Mouse (Mus musculus): ENCODE data around the gene Lce1h. TPM values are rescaled to one million over a fixed set of nuclear protein-coding genes. Genes with fewer than 3 reads are reported as not detected.

Lce1h gene
- polyA plus RNA-seq (2015; fragmentation: Nextera tagmentation; extraction: Ambion mirVana): not detected in 2 replicates

DNA sequence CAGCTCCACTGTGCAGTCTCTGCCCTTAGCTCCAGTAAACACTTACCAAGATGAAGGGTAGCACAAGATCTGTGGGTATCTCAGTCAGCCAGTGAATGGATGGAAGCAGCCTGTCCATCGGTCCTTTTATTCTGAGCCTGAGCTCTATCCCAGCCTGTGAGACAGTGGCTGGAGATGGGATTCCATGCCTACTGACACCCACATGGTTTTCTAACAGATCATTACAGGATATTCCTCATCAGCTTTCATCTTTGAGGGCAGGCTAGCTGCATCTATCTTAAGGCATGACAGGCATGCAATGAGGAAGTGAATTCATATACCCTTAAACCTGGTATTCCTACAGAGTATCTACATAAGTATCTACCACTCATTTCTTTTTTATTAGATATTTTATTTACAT is at the start of gene Lce1h:
Lce1h (minus strand) TSS at position 101 of the 400 bp plus-strand sequence.
- H3K27me3 ChIP-seq: no peaks in the 10 kb centered on the region
- no peak within 1 kb of the TSS for H3K4me2 ChIP-seq
- H3K4me3 ChIP-seq: no peak within 1 kb of the TSS
- H3K9me3 ChIP-seq (replicated peaks): no peaks in the 10 kb centered on the region
- H3K27ac ChIP-seq: no peak within 1 kb of the TSS
- 83% methylated on average over 1 of the region's 1 CpGs for WGBS
- no peak within 1 kb of the TSS for H3K9ac ChIP-seq
- no peak for ATAC-seq (replicated peaks; ENCODE audit: insufficient number of reproducible peaks, insufficient read depth, low FRiP score, low read depth)
- no peaks in the 10 kb centered on the region for H3K36me3 ChIP-seq
- H3K4me1 ChIP-seq (replicated peaks): no peaks in the 10 kb centered on the region

DNA sequence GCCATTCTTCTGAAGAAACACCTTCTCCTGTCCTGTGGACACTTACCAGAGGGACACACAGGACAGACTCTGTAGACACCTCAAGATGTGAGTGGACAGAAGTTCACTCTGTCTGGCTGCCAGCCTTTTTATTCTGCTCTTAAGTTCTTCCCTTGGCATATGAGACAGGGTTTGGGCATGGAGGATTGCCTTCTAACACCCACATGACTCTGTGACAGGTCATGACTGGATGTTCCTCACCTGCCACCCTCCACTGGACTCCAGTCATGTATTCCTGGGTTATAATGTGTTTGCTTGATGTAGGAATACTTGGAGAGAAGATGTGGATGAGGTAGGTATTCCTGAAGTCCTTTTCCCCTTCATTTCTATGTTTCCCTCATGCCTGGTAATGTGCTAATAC is 42.9 kb upstream of the Lce1h start, which contains the start of gene Lce1k:
Lce1k (minus strand) TSS at position 101 of the 400 bp plus-strand sequence.
- Histone ChIP-seq H3K9me3 (replicated peaks) (no peaks in the 10 kb centered on the region), H3K4me2 (no peak within 1 kb of the TSS), H3K27me3 (no peaks in the 10 kb centered on the region), H3K9ac (no peak within 1 kb of the TSS), H3K4me3 (no peak within 1 kb of the TSS), H3K27ac (no peak within 1 kb of the TSS), H3K36me3 (no peaks in the 10 kb centered on the region), H3K4me1 (replicated peaks) (no peaks in the 10 kb centered on the region)
- ATAC-seq (replicated peaks; ENCODE audit: insufficient number of reproducible peaks, insufficient read depth, low FRiP score, low read depth): no peak

DNA sequence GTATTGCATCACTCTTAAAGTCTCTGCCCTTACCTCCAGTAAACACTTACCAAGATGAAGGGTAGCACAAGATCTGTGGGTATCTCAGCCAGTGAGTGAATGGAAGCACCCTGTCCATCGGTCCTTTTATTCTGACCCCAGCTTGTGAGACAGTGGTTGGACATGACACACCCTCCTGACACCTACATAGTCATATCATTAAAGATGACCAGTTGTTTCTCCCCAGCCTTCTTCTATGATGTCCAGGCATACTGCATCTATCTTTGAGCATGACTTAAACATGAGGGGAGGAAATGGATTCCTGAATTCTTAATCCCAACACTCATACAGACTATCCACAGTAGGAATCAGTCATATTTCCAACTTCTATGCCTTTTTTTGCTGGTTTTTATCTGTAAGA is 25.5 kb upstream of the Lce1h start, which contains the start of gene Lce1j:
Lce1j (minus strand) TSS at position 101 of the 400 bp plus-strand sequence.
- no peaks in the 10 kb centered on the region for H3K27me3 ChIP-seq
- no peak within 1 kb of the TSS for H3K4me3 ChIP-seq
- whole genome bisulfite sequencing: 72% methylated on average over 1 of the region's 1 CpGs
- no peaks in the 10 kb centered on the region for H3K9me3 ChIP-seq (replicated peaks)
- H3K9ac ChIP-seq: no peak within 1 kb of the TSS
- no peaks in the 10 kb centered on the region for H3K4me1 ChIP-seq (replicated peaks)
- no peak for ATAC-seq (replicated peaks; ENCODE audit: insufficient number of reproducible peaks, insufficient read depth, low FRiP score, low read depth)
- H3K4me2 ChIP-seq: no peak within 1 kb of the TSS
- H3K27ac ChIP-seq: no peak within 1 kb of the TSS
- no peaks in the 10 kb centered on the region for H3K36me3 ChIP-seq

DNA sequence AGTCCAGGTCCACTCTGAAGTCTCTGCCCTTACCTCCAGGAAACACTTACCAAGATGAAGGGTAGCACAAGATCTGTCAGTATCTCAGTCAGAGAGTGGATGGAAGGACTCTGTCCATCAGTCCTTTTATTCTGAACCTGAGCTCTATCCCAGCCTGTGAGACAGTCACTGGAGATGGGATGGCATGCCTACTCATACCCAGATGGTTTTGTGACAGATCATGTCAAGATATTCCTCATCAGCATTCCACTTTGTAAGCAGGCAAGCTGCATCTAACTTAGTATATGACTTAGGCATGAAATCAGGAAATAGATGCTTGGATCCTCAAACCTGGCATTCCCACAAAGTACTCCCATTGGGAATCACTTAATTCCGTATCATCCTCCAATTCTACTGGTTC is 13.9 kb upstream of the Lce1h start, which contains the start of gene Lce1i:
Lce1i (minus strand) TSS at position 101 of the 400 bp plus-strand sequence.
- no peak within 1 kb of the TSS for H3K9ac ChIP-seq
- no peak within 1 kb of the TSS for H3K27ac ChIP-seq
- no peaks in the 10 kb centered on the region for H3K36me3 ChIP-seq
- H3K27me3 ChIP-seq: no peaks in the 10 kb centered on the region
- no peak within 1 kb of the TSS for H3K4me2 ChIP-seq
- H3K4me1 ChIP-seq (replicated peaks): no peaks in the 10 kb centered on the region
- WGBS: 65% methylated on average over 1 of the region's 1 CpGs
- no peak within 1 kb of the TSS for H3K4me3 ChIP-seq
- ATAC-seq (replicated peaks; ENCODE audit: insufficient number of reproducible peaks, insufficient read depth, low FRiP score, low read depth): no peak
- H3K9me3 ChIP-seq (replicated peaks): no peaks in the 10 kb centered on the region

DNA sequence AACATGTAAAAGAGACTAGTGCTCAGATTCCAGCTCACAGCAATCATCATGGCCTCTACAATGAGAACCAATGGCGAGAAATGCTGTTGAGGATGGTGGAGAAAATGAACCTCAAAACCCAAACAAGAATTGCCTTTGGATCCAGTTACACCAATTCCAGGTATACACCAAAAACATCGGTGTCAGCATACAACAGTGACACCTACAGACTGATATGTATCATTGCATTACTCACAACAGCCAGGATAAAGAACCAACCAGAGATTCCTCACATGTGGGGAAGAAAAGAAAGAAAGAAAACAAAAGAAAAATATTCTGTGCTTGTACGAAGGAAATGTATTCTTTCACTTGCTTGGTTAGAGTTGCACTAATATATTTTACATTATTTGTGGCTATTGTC is 6.7 kb upstream of the Lce1h start:
- Histone ChIP-seq H3K36me3 (no peaks in the 10 kb centered on the region), H3K4me3 (no peak overlapping the region), H3K4me2 (no peak overlapping the region), H3K4me1 (replicated peaks) (no peaks in the 10 kb centered on the region), H3K9me3 (replicated peaks) (no peaks in the 10 kb centered on the region), H3K27ac (no peak overlapping the region), H3K9ac (no peak overlapping the region), H3K27me3 (no peaks in the 10 kb centered on the region)
- no peak for ATAC-seq (replicated peaks; ENCODE audit: insufficient number of reproducible peaks, insufficient read depth, low FRiP score, low read depth)
- 15% methylated on average over 3 of the region's 3 CpGs for WGBS

DNA sequence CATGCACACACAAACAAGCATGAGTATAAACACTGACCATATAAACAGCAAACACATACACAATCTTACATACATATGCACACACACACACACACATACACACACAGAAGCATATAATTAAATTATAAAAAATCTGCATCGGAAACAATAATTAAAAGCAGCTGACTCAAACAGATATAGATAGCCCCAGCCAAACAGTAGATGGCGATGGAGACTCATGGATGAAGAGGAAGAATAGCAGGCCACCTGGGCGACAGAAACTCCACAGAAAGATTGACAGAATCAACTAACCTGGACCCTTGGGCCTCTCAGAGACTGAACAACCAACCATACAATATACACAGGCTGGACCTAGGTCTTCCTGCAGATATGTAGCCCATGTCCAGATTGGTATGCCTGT is 11.7 kb downstream of the Lce1h start:
- H3K4me3 ChIP-seq: no peak overlapping the region
- no peak for ATAC-seq (replicated peaks; ENCODE audit: insufficient number of reproducible peaks, insufficient read depth, low FRiP score, low read depth)

DNA sequence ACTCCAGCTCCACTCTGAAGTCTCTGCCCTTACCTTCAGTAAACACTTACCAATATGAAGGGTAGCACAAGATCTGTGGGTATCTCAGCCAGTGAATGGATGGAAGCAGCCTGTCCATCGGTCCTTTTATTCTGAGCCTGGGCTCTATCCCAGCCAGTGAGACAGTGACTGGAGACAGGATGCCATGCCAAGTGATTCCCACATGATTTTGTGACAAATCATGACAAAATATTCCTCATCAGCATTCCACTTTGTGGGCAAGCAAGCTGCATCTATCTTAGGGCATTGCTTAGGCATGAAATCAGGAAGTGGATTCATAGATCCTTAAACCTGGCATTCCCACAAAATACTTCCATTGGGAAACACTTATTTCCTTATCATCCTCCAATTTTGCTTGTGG is 12.6 kb downstream of the Lce1h start, which contains the start of gene Lce1g:
Lce1g (minus strand) TSS at position 101 of the 400 bp plus-strand sequence.
- Histone ChIP-seq H3K4me1 (replicated peaks) (no peaks in the 10 kb centered on the region), H3K36me3 (no peaks in the 10 kb centered on the region), H3K9ac (no peak within 1 kb of the TSS), H3K27ac (no peak within 1 kb of the TSS), H3K9me3 (replicated peaks) (no peaks in the 10 kb centered on the region), H3K4me3 (no peak within 1 kb of the TSS), H3K27me3 (no peaks in the 10 kb centered on the region), H3K4me2 (no peak within 1 kb of the TSS)
- 88% methylated on average over 1 of the region's 1 CpGs for WGBS
- no peak for ATAC-seq (replicated peaks; ENCODE audit: insufficient number of reproducible peaks, insufficient read depth, low FRiP score, low read depth)

More for the DNA sequence above, 11.7 kb downstream of the Lce1h start:
- Histone ChIP-seq H3K9me3 (replicated peaks) (no peaks in the 10 kb centered on the region), H3K9ac (no peak overlapping the region), H3K27me3 (no peaks in the 10 kb centered on the region), H3K4me1 (replicated peaks) (no peaks in the 10 kb centered on the region), H3K36me3 (no peaks in the 10 kb centered on the region), H3K27ac (no peak overlapping the region), H3K4me2 (no peak overlapping the region)
- 38% methylated on average over 3 of the region's 3 CpGs for WGBS

DNA sequence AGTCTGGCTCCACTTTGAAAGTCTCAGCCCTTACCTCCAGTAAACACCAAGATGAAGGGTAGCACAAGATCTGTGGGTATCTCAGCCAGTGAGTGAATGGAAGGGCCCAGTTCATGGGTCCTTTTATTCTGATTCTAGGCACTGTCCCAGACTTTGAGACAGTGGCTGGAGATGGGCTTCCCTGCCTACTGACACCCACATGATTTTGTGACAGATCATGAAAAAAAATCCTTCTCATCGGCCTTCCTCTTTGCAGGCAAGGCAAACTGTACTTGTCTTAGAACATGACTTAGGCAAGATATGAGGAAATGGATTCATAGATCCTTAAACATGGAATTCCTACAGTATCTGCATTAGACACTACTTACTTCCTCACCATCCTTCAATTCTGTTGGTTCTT is 25.9 kb downstream of the Lce1h start, which contains the start of gene Gm38119:
Gm38119 (minus strand) TSS at position 101 of the 400 bp plus-strand sequence.
- no peaks in the 10 kb centered on the region for H3K4me1 ChIP-seq (replicated peaks)
- H3K9me3 ChIP-seq (replicated peaks): no peaks in the 10 kb centered on the region
- WGBS: 74% methylated on average over 1 of the region's 1 CpGs
- H3K36me3 ChIP-seq: no peaks in the 10 kb centered on the region
- H3K4me3 ChIP-seq: no peak within 1 kb of the TSS
- H3K27me3 ChIP-seq: no peaks in the 10 kb centered on the region
- H3K27ac ChIP-seq: no peak within 1 kb of the TSS
- H3K4me2 ChIP-seq: no peak within 1 kb of the TSS
- no peak for ATAC-seq (replicated peaks; ENCODE audit: insufficient number of reproducible peaks, insufficient read depth, low FRiP score, low read depth)
- H3K9ac ChIP-seq: no peak within 1 kb of the TSS

DNA sequence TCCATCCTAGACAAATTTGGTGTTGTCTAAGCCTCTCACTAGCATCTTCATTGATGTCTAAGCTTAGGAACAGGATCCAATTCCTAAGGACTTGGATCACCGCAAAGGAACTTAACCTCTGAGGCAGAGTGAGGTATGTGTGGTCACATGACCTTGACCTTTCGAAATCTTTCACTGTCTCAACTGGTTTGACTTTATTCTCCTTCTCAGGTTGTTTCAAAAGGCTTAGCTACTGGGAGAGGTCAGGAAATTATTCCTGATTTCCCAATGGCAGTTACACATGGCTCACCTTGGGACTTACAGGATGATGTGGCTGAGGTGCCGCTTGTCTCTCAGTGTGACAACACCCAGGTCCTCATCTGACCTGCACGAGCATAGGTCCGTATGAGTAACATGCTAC is 42.2 kb downstream of the Lce1h start:
- H3K36me3 ChIP-seq: no peaks in the 10 kb centered on the region
- no peaks in the 10 kb centered on the region for H3K9me3 ChIP-seq (replicated peaks)
- no peak for ATAC-seq (replicated peaks; ENCODE audit: insufficient number of reproducible peaks, insufficient read depth, low FRiP score, low read depth)
- no peak overlapping the region for H3K9ac ChIP-seq
- 77% methylated on average over 5 of the region's 5 CpGs for WGBS
- H3K4me1 ChIP-seq (replicated peaks): no peaks in the 10 kb centered on the region
- no peak overlapping the region for H3K4me2 ChIP-seq
- no peaks in the 10 kb centered on the region for H3K27me3 ChIP-seq
- no peak overlapping the region for H3K4me3 ChIP-seq
- no peak overlapping the region for H3K27ac ChIP-seq

DNA sequence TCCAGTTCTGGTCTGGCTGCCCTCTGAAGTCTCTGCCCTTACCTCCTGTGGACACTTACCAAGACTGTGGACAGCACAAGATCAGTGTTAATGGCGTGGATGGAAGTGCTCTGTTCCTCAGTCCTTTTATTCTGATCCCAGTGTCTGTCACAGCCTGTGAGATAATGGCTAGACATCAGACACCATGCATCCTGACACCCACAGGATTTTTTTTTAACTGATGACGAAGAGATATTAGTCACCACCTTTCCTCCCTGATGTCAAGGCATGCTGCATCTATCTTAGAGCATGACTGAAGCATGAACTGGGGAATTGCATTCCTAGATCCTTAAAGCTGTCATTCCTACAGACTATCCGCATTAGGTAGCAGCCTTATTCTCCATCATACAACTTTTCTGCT is 44.6 kb downstream of the Lce1h start, which contains the start of gene Lce1f:
Lce1f (minus strand) TSS at position 101 of the 400 bp plus-strand sequence.
- Histone ChIP-seq H3K27me3 (no peaks in the 10 kb centered on the region), H3K9me3 (replicated peaks) (no peaks in the 10 kb centered on the region), H3K9ac (no peak within 1 kb of the TSS), H3K4me2 (no peak within 1 kb of the TSS), H3K4me1 (replicated peaks) (no peaks in the 10 kb centered on the region), H3K27ac (no peak within 1 kb of the TSS), H3K4me3 (no peak within 1 kb of the TSS), H3K36me3 (no peaks in the 10 kb centered on the region)
- no peak for ATAC-seq (replicated peaks; ENCODE audit: insufficient number of reproducible peaks, insufficient read depth, low FRiP score, low read depth)
- WGBS: 61% methylated on average over 3 of the region's 3 CpGs

DNA sequence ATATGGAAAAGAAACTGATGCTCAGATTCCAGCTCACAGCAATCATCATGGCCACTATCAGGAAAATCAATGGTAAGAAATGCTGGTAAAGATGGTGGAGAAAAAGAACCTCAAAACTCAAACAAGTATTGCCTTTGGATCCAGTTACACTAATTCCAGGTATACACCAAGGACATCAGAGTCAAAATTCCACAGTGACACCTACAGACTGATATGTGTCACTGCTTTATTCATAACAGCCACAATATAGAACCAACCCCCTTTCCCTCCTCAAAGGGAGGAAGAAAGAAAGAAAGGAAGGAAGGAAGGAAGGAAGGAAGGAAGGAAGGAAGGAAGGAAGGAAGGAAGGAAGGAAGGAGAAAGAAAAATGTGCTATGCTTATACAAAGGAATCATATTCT is 49.7 kb downstream of the Lce1h start:
- no peak overlapping the region for H3K4me2 ChIP-seq
- no peak overlapping the region for H3K4me3 ChIP-seq
- ATAC-seq (replicated peaks; ENCODE audit: insufficient number of reproducible peaks, insufficient read depth, low FRiP score, low read depth): no peak

More for the DNA sequence above, 49.7 kb downstream of the Lce1h start:
- Histone ChIP-seq H3K9me3 (replicated peaks) (no peaks in the 10 kb centered on the region), H3K4me1 (replicated peaks) (no peaks in the 10 kb centered on the region), H3K9ac (no peak overlapping the region), H3K27me3 (no peaks in the 10 kb centered on the region), H3K27ac (no peak overlapping the region), H3K36me3 (no peaks in the 10 kb centered on the region)

Measured in heart, embryonic 15.5 days (tissue).